Mouse (Mus musculus): Measurements from ENCODE around the gene Prrc2a. TPM values are rescaled to one million over a fixed set of nuclear protein-coding genes. Genes with fewer than 3 reads are reported as not detected.

The Prrc2a gene
- total and polyA plus RNA-seq, 3 experiments = 71.0 to 663 (median 87.6) TPM

DNA sequence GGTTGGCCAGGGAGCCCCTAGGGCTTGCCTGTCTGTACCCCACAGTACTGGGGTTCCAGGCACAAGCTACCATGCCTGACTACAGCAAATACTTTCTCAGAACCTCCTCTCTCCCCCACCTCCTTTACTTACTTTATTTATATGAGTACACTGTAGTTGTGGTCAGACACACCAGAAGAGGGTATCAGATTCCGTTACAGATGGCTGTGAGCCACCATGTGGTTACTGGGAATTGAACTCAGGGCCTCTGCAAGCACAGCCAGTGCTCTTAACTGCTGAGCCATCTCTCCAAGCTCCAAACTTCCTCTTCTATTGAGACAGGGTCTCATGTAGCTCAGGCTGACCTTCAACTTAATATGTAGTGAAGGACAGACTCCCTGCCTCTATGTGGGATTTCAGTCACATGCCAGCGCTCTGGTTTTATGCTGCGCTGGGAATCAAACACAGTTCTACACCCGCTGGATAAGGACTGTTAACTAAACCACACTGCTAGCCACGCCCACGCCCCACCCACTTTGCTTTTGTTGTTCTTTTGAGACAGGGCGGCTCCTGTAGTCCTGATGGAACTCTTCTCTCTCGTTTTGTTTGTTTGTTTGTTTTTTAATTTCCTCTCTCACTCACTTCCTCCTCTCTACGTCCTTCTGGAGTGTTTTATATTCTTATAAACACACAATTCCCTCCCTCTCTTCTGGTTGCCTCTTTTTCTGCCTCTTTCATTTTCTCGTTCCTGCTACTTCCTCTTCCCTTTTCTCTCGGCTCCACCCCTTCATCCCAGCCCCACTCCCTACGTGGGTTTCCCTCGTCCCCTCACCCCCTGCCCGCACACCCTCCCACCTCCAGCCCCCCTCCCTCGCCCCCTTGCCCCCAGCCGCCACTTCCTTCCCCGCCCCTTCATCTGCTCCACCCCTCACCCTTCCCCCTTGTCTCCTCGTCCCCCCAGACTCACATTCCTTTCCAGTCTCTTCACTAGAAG lies 21.2 kb upstream of the Prrc2a start (continued):
- TF ChIP-seq SMC3 (IDR thresholded peaks at IDR 0.05; ENCODE audit: low read depth, low read length) = 0 out of 2 replicates have a peak, but pooled peaks have one; percentile 12
- TF ChIP-seq MYB (IDR thresholded peaks at IDR 0.05; ENCODE audit: low read depth, low read length) = peak; percentile 67; the same call in 1 of the 2 replicates
- no peak for TF ChIP-seq UBTF (IDR thresholded peaks at IDR 0.05; ENCODE audit: borderline replicate concordance, insufficient read depth, low read depth, low read length)
- TF ChIP-seq TCF12 (IDR thresholded peaks at IDR 0.05; ENCODE audit: low read depth, low read length) = 0 out of 2 replicates have a peak, but pooled peaks have one; percentile 37
- peak; percentile 88 for TF ChIP-seq MYC (IDR thresholded peaks at IDR 0.05; ENCODE audit: low read depth, low read length)
- TF ChIP-seq KAT2A (conservative IDR thresholded peaks at IDR 0.05; ENCODE audit: low read depth, low read length) = no peak
- no peak for TF ChIP-seq NRF1 (IDR thresholded peaks at IDR 0.05; ENCODE audit: insufficient read depth, low read depth, low read length, poor library complexity, severe bottlenecking)
- TF ChIP-seq HCFC1 (IDR thresholded peaks at IDR 0.05; ENCODE audit: low read depth, low read length) = peak; percentile 47; the same call in 1 of the 2 replicates
- TF ChIP-seq SIN3A (IDR thresholded peaks at IDR 0.05; ENCODE audit: low read length) = peak; percentile 81; the same call in 1 of the 2 replicates
- TF ChIP-seq TAL1 (IDR thresholded peaks at IDR 0.05; ENCODE audit: low read length) = peak; percentile 24; the same call in 1 of the 2 replicates
- TF ChIP-seq TBP (IDR thresholded peaks at IDR 0.05; ENCODE audit: low read depth, low read length) = peak; percentile 83

DNA sequence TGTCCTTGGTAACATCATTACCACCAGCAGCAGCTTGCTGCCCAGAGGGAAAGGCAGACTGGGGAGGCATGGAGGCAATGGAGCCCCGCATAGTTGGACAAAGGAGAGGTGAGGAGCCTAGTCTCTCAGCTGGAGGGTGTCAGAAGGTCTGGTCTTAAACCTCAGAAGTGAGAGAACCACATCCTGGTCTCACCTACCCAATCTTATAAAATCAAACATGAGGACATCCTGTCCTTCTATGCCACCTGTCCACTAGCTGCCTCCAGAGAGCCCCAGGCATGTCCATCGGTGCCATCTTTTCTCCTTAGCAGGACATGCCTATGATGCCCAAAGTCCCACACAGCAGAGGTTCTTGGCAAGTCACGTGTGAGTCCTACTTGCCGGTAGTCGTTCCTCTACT lies 15.4 kb upstream of the Prrc2a start:
- Histone ChIP-seq H3K9me3 (replicated peaks; ENCODE audit: insufficient read depth, low read length) (no peaks in the 10 kb centered on the region), H3K36me3 (ENCODE audit: control insufficient read depth in 1 of 2, insufficient read depth in 2 of 2, low read length in 2 of 2) (peaks cover 0 to 5% of the 10 kb centered on the region in 2 experiments; a peak in 2 of 4 replicates), H3K27ac (ENCODE audit: control insufficient read depth, low read depth, low read length) (no peak overlapping the region), H3K79me2 (ENCODE audit: control insufficient read depth, insufficient read depth, low read length, poor library complexity) (no peaks in the 10 kb centered on the region), H3K9ac (ENCODE audit: control insufficient read depth, low read depth, low read length, poor library complexity, severe bottlenecking) (no peak overlapping the region), H3K4me1 (ENCODE audit: control insufficient read depth in 1 of 2, insufficient read depth in 2 of 2, low read length in 2 of 2) (peaks cover 0 to 3% of the 10 kb centered on the region in 2 experiments; a peak in 2 of 4 replicates), H3K27me3 (ENCODE audit: control insufficient read depth in 1 of 2, insufficient read depth in 2 of 2, low read length in 2 of 2) (no peaks in the 10 kb centered on the region), H3K4me3 (ENCODE audit: control insufficient read depth in 1 of 2, insufficient read depth in 1 of 2, low read depth in 2 of 2, low read length in 2 of 2) (no peak overlapping the region)
- TF ChIP-seq RCOR1 (IDR thresholded peaks at IDR 0.05; ENCODE audit: low read depth, low read length) (no peak), POLR2AphosphoS2 (IDR thresholded peaks at IDR 0.05; ENCODE audit: low read length) (no peak), MYC (IDR thresholded peaks at IDR 0.05; ENCODE audit: low read depth, low read length) (no peak), ETS1 (IDR thresholded peaks at IDR 0.05; ENCODE audit: low read depth, low read length) (no peak), UBTF (IDR thresholded peaks at IDR 0.05; ENCODE audit: borderline replicate concordance, insufficient read depth, low read depth, low read length) (no peak), TCF12 (IDR thresholded peaks at IDR 0.05; ENCODE audit: low read depth, low read length) (no peak), CHD1 (IDR thresholded peaks at IDR 0.05; ENCODE audit: low read depth, low read length) (no peak), ZMIZ1 (IDR thresholded peaks at IDR 0.05; ENCODE audit: low read depth, low read length) (no peak), HCFC1 (IDR thresholded peaks at IDR 0.05; ENCODE audit: low read depth, low read length) (no peak), MYB (IDR thresholded peaks at IDR 0.05; ENCODE audit: low read depth, low read length) (no peak), GABPA (IDR thresholded peaks at IDR 0.05; ENCODE audit: low read depth, low read length) (no peak), USF1 (IDR thresholded peaks at IDR 0.05; ENCODE audit: low read depth, low read length) (no peak), CTCF (IDR thresholded peaks at IDR 0.05 in 2 of 3, conservative IDR thresholded peaks at IDR 0.05 in 1 of 3; ENCODE audit: control insufficient read depth in 1 of 3, insufficient read depth in 1 of 3, low read depth in 2 of 3, low read length in 3 of 3, poor library complexity in 1 of 3, severe bottlenecking in 1 of 3) (no peak), TBP (IDR thresholded peaks at IDR 0.05; ENCODE audit: low read depth, low read length) (no peak), TAL1 (IDR thresholded peaks at IDR 0.05; ENCODE audit: low read length) (no peak), RAD21 (IDR thresholded peaks at IDR 0.05; ENCODE audit: low read depth, low read length) (no peak)
- DNase-seq (ENCODE audit: low read depth, low spot score) = no peak
